Mouse (Mus musculus) skeletal muscle tissue, adult 2 months (tissue): ENCODE measurements at regions not wholly inside any gene's neighbourhood (a gene's known extent, or its start where the extent isn't known, plus 50 kb on each side); places are given as distances from the start of the nearest gene placed in this dataset.

Experiments used
- DNase-seq: peaks from one replicate; pipeline ENCODE4 v3.0.0-alpha.2; 2012; ENCODE audit warnings: low read depth, low spot score

DNA sequence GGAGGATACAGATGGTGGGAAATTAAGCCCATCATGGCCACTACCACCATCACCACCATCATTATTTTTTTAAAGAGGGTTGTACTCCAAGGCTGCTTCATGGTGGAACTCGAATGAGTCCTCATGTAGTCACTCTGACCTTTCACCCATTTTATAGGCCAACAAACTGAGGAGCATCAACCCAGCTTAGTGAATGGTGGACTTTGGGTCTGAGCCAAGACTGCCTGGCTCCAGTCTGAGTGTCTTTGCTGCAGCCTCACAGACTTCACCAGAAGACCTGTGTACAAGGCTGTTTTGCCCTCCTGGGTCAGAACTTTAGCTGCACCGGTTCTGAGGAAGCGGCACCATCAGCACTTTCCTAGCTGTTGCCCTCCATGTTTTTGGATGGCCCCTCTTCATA lies 184.4 kb downstream of the Emx2 start:
- DNase-seq: no peak

DNA sequence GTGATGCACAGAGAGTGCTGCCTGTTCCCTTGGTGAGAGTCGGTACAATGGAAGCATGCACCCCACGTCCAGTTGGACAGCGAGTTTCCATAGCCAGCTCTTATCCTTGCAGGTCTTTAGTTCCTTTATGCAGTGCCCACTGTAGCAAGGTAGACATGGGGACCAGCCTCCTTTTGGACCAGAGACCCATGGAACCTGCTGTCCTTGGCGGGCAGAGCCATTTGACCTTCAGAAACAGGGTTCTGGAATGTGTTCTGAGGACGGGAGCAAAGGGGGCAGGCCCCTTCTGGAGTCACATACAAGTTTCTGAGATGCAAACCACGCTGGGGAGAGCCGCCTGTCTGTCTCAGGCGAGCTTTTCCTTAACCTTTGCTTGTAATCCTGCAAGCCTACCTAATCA lies 188.1 kb downstream of the Emx2 start:
- DNase-seq: no peak

DNA sequence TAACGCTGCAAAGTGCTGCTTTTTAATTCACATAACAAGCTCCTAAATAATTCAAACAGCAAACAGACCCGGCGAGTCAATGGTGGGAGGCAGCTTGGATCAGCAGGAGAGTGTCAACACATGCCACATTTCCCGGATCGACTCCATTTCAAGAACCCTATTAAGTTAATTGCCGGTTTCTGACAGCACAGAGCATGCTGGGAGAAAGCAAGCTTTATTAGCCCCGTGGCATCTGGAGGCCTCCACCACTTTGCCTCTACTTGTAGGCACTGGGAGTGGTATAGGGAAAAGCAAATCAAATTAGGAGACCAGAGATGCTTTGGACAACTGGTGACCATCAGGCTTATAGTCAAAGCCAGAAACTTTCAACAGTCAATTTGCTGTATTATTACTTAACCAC lies 188.5 kb downstream of the Emx2 start:
- DNase-seq: no peak

DNA sequence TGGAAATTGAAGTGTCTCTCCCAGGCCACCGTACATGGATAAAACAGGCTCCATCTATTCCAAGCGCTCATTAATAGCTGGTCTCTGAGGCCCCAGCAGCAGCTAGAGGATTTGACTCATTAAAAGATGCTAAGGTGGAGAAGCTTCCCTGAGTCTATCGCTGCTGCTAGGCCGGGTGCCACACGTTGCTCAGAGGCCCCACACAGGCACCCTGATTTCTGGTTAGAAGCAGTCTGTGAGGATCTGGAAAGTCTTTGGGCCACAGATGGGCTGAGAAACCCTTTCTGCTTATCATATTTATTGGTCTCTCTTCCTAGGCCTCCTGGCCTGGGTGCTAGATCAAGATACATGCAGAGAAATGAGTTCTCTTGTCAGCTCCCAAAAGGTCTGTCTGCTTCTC lies 191.2 kb downstream of the Emx2 start:
- no peak for DNase-seq

DNA sequence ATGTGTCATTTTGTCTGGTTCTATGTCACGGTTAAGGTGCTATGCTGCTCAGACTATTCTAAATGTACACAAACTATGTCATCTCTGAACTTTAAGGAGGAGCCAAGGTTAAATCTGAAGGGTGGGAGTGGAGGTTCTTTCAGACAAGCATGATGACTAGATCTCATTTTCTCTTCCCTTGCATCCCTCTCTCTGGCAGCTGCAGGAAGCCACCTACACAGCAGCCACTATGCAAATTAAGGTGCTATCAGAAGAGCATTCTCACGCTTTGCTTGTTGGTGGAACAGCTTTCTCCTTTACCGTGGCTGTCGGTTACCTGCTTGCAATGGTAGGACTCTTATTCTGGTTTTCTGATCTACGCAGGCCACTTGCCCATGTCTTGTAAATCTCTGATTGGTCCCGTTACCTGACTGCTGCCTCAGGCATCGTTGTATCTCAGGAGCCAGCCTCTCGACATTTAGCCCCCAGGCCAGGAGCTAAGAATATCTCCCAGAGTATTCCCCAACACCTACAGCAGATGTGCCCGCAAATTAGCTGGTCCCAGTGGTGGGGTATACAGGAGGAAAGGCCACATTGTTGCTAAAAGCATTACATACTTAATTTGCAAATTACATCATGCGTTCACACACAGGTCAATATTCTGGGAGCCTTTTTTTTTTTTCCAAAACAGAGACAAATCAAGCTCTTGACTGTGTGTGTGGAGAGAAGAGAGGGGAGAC lies 192.6 kb downstream of the Emx2 start:
- DNase-seq: no peak

DNA sequence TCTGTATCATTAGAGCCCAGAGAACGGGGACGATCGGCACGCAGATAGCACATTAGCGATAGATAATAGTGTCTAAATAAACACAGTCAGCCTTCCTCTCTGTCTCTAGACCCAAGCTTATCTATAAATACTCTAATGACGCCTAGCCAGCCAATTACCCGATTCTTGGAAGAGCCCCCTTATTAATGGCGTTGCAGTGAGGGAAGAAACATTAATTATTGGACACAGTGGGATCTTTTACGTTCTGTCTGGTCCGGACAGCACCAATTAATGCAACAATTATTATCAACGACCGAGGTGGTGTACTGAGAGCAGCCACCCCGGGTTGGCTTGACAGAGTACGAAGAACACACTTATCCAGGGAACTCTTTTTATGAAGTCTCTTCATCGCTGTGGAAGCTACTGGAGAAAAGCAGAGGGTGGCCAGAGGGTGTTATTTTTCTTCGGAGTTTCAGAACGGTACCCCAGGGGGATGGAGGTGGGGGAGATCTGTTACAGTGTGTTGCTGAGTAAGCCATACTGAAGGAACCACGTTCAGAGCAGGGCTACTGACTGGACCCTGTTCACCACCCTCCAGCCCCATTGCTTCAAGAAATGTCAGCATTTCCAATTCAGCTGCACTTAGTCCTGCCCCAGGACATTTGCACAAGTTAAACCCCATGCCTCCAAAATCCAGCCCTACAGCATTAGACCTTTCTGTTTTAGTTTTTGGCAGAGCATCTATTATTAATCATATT lies 195.6 kb downstream of the Emx2 start:
- no peak for DNase-seq

DNA sequence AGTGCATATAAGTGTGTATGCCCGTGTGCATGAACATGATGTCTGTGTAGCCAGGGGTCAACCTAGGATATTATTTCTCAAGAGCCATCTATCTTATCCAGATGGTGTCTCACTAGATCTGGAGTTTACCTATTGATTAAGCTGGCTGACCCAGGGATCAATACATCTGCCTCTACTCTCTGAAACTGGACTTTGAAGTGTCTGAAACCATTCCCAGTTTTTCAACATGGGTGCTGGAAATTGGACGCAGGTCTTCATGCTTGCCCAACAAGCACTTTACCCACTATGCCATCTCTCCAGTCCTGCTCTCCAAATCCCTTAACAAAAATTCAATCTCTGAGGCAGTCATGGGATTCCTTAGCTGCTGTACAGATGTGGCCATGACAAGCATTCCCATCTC lies 197.1 kb downstream of the Emx2 start:
- DNase-seq: no peak

DNA sequence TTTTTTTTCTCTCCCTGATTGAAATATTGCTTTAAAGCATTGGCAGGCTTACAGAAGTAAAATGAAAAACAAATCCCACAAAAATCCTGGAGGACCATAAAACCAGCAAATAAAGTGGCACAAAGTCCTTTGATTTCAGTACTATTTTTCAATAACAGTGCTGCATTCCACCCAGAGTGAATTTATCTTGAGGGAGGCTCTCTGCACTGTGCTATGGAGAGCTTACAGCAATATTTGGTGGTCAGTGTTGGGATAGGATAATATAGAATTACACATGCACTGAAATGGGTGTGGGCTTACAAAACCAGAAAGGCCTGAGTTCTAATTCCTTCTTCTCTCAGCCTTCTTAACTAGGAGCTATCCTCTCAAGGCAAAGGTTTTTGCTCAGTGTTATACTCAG lies 211.6 kb downstream of the Emx2 start:
- DNase-seq: no peak

DNA sequence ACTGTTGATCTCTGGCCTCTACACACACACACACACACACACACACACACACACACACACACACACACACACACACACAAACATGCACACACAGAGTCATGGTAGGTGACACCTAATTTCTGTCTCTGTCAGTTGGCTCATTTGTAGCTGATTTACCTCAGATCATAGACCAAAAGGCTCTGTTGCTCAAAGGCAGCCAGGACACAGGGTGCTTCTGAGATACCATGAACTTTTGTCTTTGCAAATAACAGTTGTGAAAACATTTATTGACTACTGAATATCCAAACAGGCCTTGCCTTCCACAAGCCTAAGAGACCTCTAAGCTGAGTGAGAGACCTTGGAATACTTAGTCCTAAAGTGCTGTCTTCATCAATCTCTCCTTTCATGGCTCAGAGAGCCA lies 215.4 kb downstream of the Emx2 start:
- no peak for DNase-seq

DNA sequence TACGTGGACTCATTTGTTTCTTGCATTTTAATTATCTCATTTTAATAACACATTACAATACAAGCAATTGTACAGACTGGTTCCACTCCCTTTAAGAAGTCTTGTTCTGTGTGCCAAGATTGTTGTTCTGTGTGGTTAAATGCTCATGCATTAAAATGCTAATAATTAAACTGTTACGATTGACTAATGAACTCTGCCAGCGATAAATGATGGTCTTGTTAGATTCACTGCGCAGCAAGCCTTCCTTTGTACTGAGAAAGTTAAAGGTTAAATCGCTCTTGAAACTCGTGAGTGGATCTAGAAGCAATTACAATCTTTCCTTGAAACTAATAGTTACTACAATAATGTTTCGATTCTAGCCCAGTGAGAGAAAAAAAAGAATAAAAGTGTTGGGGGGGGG lies 221.0 kb downstream of the Emx2 start:
- DNase-seq: no peak

DNA sequence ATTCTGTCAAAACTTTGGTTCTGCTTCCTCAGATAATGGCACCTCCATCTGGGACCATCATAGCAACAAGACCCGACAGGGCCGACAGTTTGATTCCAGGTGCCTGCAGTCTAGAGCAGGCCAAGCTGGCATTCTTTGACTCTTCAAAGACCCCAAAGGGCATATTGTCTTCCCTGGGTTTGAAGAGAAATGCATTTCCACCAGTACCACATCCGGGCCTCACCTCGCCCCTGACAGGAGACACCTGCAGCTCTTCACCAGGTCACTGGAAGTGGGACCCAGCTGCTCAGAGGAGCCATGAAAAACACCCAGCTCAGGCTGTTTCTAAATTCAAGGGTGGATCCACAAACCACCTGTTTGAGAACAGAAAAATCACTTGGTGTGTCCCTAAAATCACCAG lies 222.2 kb downstream of the Emx2 start:
- no peak for DNase-seq

DNA sequence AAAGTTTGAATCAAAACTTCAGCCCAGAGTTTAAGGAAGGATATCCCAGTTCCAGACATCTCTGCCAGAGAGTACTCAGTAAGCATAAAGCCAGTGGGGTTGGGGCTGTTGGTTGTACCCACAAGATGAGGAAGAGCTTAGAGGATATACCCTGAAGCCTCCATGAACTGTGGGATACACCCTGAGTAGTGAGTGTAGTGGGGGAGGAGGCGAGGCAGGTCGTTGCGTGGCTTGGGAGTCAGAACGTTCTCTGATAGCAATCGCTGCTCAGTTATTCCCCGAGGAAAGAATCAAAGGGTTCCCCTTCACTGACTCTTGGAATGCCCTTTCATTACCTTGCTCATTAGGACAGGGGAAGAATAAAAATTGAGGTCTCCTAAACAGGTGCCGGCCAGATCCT lies 226.1 kb downstream of the Emx2 start:
- DNase-seq: no peak

DNA sequence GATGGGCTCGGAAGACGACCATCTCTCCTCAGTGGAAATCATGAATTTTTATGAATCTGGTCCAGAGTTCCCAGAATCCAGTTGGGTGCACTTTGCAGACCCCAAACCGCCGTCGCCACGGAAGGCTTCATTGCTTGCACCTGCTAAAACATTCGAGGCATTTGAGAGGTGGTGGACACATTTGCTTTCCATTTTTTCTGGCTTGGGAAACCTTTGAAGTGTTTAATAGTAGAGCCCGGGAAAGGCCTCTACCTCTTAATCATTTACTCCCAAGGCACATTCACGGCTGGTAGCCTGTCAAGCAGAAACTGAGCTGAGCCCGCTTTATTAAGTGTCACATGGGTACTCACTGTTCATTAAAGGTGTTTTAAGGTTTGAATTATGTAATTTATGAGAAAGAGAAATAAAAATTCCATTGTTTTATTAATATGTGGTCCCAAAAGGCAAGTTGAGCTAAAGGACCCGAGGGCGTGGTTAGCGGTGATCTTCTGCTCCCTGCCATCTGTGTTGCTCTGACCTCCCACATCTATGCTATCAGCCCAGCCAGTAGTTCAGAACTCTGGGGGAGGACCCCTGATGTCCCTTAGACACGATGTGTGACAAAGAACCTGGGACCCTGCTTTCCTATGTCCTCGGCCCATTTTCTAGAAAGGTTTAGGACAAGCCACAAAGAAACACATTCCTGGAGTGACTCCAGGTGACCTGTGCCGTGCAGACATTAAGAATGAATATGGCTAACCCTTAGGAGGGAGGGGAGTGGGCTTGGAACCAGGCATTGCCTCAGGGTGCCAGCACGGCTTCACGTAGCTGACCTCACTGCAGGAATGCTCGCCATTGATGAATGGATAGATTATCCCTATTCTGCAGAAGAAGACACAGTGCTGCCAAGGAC lies 227.9 kb downstream of the Emx2 start:
- no peak for DNase-seq

DNA sequence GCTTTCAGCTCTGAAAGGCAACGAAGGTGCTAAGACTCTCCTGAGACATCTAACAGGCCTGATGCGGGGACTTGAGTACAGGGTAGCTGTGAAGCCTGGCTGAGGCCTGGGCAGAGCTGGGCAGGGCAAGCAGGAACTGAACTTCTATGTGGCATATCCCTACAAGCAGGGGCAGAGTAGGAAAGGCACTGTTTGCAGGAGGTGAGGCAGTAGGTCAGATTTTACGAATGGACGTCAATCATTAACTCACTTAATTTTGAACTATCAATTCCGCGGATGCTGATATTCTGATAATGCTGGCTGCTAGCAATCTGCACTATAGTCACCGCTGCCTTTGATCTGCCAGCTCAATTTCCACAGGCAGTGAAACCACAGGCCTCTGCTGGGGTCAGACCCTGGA lies 229.0 kb downstream of the Emx2 start:
- no peak for DNase-seq

DNA sequence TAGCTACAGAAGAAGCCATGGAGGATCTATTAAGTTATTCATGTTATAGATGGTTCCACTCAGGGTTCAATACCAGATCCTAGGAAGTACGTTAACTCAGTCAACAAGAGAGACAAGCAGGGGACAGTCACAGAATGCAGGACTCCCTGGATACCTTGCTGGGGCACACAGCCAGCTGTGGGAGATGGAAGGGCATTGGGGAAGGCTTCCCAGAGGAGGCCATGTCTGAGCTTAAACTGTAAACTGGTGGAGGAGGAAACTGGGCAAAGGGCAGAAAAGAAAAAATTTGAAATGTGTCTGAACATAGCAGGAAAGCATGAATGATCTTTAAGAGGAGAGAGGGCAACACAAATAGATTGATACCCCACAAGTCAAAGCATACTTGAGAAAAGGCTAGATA lies 229.5 kb downstream of the Emx2 start:
- no peak for DNase-seq

DNA sequence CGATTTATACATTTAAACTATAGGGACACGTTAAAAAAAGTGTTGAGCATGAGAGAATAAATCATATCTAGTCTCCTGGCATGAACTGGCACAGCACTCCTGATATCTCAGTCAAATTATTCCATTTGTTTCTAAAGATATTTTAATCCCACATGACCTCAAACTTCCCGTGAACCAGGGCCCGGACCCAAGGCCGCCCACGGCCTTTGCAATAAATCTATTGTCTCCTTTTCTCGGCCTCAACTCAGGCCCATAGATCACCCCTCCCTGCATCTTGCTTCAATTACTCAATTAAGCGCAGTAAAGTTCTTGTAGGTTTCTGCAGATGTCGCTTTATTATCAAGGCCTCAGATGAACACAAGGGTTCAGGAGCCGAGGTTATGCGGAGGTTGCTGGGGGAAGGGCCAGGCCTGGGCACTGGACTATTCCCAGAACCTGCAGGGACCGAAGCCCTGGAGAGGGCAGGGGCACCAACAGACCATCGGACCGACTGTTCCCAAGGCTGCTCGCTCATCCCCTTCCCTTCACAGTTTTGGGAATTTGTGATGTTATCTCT lies 233.4 kb downstream of the Emx2 start:
- DNase-seq: no peak

DNA sequence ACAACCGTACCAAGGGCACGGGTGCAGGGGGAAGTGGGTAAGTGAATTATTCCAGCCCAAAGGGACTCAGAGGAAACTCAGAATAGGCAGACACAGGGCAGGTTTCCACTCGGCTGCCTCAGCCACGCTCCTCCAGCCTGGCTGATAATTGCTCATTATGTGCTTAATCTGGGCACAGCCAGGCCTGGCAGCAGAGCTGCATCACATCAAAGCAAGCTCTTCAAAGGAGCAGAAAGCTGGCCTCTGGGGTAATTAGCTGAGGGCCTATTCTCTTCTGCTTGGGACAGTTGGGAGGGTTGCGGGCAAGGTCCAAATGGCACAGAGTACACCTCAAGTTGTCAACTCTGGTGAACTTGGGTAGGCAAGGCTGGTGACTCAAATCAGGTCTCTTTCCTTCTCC lies 239.5 kb downstream of the Emx2 start:
- DNase-seq: no peak

DNA sequence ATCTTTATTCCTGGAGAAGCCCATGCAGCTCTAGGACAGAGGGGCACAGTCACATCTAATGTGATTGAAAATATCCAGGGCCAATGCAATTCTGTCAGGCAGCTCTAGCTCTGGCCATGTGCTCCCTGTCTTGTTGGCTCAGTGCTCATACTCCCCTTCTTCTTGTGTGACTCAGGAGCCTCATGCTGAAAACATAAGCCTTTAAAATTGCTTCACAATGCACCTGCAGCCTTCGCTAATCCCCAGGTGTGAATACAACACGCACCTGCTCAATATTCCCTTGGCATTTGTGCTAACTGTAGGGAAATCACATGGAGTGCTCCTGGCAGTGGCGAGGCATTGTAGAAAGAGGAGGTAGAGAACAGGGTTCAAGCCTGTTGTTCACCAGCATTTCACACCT lies 242.0 kb downstream of the Emx2 start:
- no peak for DNase-seq

DNA sequence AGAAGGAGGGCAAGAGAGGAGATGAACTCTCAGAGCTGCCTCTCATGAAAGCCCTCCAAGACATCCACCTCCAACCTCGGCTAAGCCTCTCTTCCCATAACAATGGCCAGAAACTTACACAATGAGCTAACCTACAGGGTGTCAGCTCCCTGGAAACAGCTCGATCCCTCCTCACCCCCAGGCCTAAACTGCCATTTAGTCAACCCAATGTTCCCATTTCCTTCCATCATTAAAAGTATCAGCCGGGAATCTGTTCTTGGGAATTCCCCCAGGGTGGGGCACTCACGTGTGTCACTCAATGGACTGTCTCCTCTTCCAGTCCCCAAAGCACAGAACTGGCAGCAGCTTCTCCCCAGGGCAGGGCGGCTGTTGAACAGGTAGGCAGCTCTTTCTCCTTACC lies 236.3 kb downstream of the Rab11fip2 start:
- no peak for DNase-seq

DNA sequence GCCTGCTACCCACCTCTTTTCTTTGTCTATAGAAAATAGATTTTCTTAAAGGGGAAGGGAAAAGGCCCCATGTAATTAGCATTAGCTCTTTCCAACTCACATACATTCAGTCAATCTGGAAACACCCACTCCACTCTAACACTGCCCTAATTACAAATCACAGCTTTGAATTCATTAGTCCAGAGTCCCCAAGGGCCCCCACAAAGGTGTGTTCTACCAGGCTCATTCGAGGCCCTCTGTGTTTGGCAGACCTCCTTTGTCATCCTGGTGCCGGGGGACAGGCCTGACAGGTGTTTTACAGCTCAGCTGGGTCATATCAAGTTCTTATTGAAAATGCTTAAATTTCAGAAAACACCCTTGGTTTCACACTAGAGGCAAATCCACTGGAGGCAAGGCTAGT lies 234.3 kb downstream of the Rab11fip2 start:
- DNase-seq: no peak

DNA sequence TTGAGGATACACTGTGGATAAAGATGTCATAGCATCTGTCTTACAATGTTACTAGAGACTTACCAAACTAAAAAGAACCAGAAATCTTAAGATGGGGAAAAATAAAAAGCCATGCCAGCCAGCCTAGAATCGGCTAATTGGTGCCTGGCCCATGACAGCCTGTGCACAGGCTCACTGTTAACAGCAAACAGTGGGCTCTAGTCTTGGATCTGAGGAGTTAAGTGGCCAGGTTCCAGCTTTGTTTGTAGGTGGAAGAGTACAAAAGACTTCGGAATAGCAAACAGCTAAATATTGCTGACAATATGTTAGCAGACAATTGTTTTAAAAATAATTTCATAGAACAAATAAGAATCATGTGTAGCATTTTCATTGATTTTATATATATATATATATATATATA lies 228.4 kb downstream of the Rab11fip2 start:
- DNase-seq: no peak

DNA sequence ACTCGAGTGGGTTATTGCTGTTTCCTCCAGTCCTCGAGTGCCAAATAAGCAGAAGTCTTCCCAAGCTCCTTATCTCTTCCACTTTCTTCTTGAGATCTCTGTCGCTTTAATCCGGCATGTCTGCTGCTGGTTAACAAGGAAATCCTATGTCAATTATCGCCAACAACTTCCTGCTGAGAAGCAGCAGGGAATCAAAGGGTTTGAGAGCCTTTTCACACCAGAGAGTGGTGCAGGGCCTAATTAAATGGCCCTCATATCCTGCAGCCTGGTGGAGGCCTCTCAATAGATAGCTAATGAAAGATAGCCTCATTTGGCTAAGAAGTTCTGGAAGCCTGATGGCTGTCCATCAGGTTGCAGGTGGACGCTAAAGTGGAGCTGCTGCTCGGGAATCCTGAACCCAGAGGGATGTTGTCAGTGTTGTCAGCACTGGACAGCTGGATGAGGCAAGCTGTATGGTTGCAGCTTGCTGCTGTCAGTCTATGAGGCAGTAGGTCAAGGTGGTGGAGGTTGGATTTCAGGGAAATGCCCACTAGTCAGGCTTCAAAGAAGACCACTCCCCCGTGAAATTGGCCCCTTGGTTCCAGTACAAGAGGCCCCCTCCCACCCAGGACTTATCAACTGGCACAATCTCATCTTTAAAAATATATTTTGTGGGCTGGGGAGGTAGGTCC lies 225.5 kb downstream of the Rab11fip2 start:
- no peak for DNase-seq
